Mouse (Mus musculus): ENCODE measurements at regions not wholly inside any gene's neighbourhood (a gene's known extent, or its start where the extent isn't known, plus 50 kb on each side); places are given as distances from the start of the nearest gene placed in this dataset.

GRCm38 (mm10) chrX:99340223-99340622 is 130.8 kb downstream of the Pja1 start:
- TF ChIP-seq GATA1 (IDR thresholded peaks at IDR 0.05; ENCODE audit: borderline replicate concordance, low read length) (no peak), FLI1 (IDR thresholded peaks at IDR 0.05; ENCODE audit: low read length) (no peak)
